ENCODE assay signal across 22 mouse cellular contexts in genomic region chr10:116181235-116181634, GRCm38 (mm10).
DNase-seq lines count a peak whose midpoint lies in the region; ATAC-seq and TF ChIP-seq lines count a peak whose summit lies in the region.
"Had no signal": no experiment of that assay in that cellular context is flagged by ENCODE, and none has a peak within 500 bp of the region (broad histone marks: within the 10 kb centered on the region; RNA-seq: fewer than 3 reads in every experiment).

No protein-coding gene starts in this region.

- H3K27ac ChIP-seq in small intestine, adult 2 months (ENCODE audit: insufficient read depth, low read depth, low read length): peak overlapping the region; percentile 40; the same call in 1 of the 2 replicates
- H3K27ac ChIP-seq: forebrain, embryonic 10.5 days; forebrain, embryonic 13.5 days; gastrocnemius, adult 2 months; hindbrain, embryonic 14.5 days; hindbrain, postnatal 0 days had no signal

- no peak for TF ChIP-seq CTCF in small intestine, adult 2 months (IDR thresholded peaks at IDR 0.05; ENCODE audit: extremely low read depth, insufficient read length, insufficient replicate concordance, low read depth, low read length)

- ATAC-seq in common myeloid progenitor, adult 5-6 weeks (replicated peaks; ENCODE audit: low read depth, poor library complexity, severe bottlenecking): peak; percentile 83
- ATAC-seq in granulocyte monocyte progenitor cell, adult 5-6 weeks (replicated peaks; ENCODE audit: poor library complexity, severe bottlenecking): peak; percentile 91
- no peak for ATAC-seq in cerebellum, adult (ENCODE audit: insufficient number of reproducible peaks, low FRiP score, low TSS enrichment)
- ATAC-seq: CD4-positive, CD25-positive, alpha-beta regulatory T cell, adult 4 months; forebrain, embryonic 13.5 days; forebrain, embryonic 16.5 days; hindbrain, postnatal 0 days; inflammation-experienced regulatory T-cells, adult 6 months had no signal

- H3K36me3 ChIP-seq in megakaryocyte, embryonic 14.5 days (replicated peaks; ENCODE audit: low read length): no peaks in the 10 kb centered on the region
- no peaks in the 10 kb centered on the region for H3K36me3 ChIP-seq in small intestine, adult 2 months (ENCODE audit: control insufficient read depth, insufficient read depth, low read length)
- H3K36me3 ChIP-seq: forebrain, embryonic 10.5 days had no signal

- TF ChIP-seq POLR2A in small intestine, adult 2 months (IDR thresholded peaks at IDR 0.05; ENCODE audit: low read depth, low read length): no peak

- peaks cover 7% of the 10 kb centered on the region; the same call in 1 of the 2 replicates for H3K4me1 ChIP-seq in megakaryocyte, embryonic 14.5 days
- H3K4me1 ChIP-seq in small intestine, adult 2 months (ENCODE audit: control insufficient read depth, insufficient read depth, insufficient read length, low read length): peaks cover 12% of the 10 kb centered on the region; the same call in 1 of the 2 replicates

- peak overlapping the region; percentile 4 for H3K4me3 ChIP-seq in megakaryocyte, embryonic 14.5 days (replicated peaks)
- H3K4me3 ChIP-seq in small intestine, adult 2 months (ENCODE audit: low read depth, low read length): no peak overlapping the region
- H3K4me3 ChIP-seq: forebrain, embryonic 10.5 days; forebrain, embryonic 13.5 days; gastrocnemius, adult 2 months had no signal

- no peaks in the 10 kb centered on the region for H3K9me3 ChIP-seq in megakaryocyte, embryonic 14.5 days
- H3K9me3 ChIP-seq: forebrain, embryonic 10.5 days; forebrain, embryonic 13.5 days had no signal

- DNase-seq in kidney, postnatal 14 days: no peak
- DNase-seq: adrenal gland, adult 2 months; adrenal gland, postnatal 14 days; cerebellum, adult 11-12 months; cerebellum, adult 8-10 months; cerebellum, postnatal 10 days; cerebellum, postnatal 36 days; gastrocnemius, adult 2 months; gastrocnemius, postnatal 25 days; heart, postnatal 36 days had no signal

- WGBS in small intestine, adult 2 months: 83% methylated on average over 5 of the region's 5 CpGs

- peaks cover 5% of the 10 kb centered on the region for H3K27me3 ChIP-seq in megakaryocyte, embryonic 14.5 days (replicated peaks)
- H3K27me3 ChIP-seq in small intestine, adult 2 months (ENCODE audit: control insufficient read depth, insufficient read depth, low read length): no peaks in the 10 kb centered on the region
